In the genomic region with DNA sequence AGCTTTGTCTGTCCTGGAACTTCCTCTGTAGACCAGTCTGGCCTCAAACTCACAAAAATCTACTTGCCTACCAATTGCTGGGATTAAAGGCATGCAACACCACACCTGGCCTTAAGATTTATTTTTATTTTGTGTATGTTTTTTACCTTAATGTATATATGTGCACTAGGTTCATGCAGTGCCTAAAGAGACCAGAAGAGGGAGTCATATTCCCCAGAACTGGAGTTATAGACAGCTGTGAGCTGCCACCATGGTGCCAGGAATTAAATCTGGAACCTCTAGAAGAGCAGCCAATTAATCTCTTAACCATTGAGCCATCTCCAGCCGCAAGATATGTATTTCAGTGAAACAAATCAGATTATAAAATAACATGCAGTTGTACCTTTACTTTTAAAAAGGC, we compare ENCODE assay signal across 15 mouse cellular contexts. TPM values are rescaled to one million over a fixed set of nuclear protein-coding genes. Genes with fewer than 3 reads are reported as not detected.
DNase-seq lines count a peak whose midpoint lies in the region; ATAC-seq and TF ChIP-seq lines count a peak whose summit lies in the region.
"Had no signal": no experiment of that assay in that cellular context is flagged by ENCODE, and none has a peak within 500 bp of the region (broad histone marks: within the 10 kb centered on the region; RNA-seq: fewer than 3 reads in every experiment).

No protein-coding gene starts in this region.

- no peak overlapping the region for H3K27ac ChIP-seq in lung, embryonic 14.5 days (ENCODE audit: low read depth)
- H3K27ac ChIP-seq: hindbrain, embryonic 15.5 days; neural tube, embryonic 13.5 days had no signal

- ATAC-seq in lung, embryonic 14.5 days (ENCODE audit: insufficient read depth): no peak
- ATAC-seq: forebrain, embryonic 14.5 days had no signal

- no peaks in the 10 kb centered on the region for H3K27me3 ChIP-seq in lung, embryonic 14.5 days (ENCODE audit: insufficient read depth, low read length)
- H3K27me3 ChIP-seq: hindbrain, embryonic 15.5 days; megakaryocyte, embryonic 14.5 days; neural tube, embryonic 13.5 days had no signal

- peaks cover 8% of the 10 kb centered on the region; the same call in 1 of the 2 replicates for H3K36me3 ChIP-seq in lung, embryonic 14.5 days (ENCODE audit: insufficient read depth)
- H3K36me3 ChIP-seq: hindbrain, embryonic 15.5 days had no signal

- 87% methylated on average over 1 of the region's 1 CpGs for WGBS in lung, embryonic 14.5 days

- no peak overlapping the region for H3K4me3 ChIP-seq in lung, embryonic 14.5 days (ENCODE audit: low read depth, low read length)
- H3K4me3 ChIP-seq: hindbrain, embryonic 15.5 days; megakaryocyte, embryonic 14.5 days; neural tube, embryonic 13.5 days had no signal

- H3K9ac ChIP-seq in lung, embryonic 14.5 days: no peak overlapping the region
- H3K9ac ChIP-seq: hindbrain, embryonic 15.5 days; neural tube, embryonic 13.5 days had no signal

- H3K4me2 ChIP-seq in lung, embryonic 14.5 days: no peak overlapping the region
- H3K4me2 ChIP-seq: hindbrain, embryonic 15.5 days; neural tube, embryonic 13.5 days had no signal

- DNase-seq in embryo, embryonic 10.5 days (ENCODE audit: low spot score): peak; percentile 0
- DNase-seq in embryo, embryonic 11 days: no peak
- peak; percentile 1 for DNase-seq in lung, embryonic 14.5 days
- no peak for DNase-seq in lung, postnatal 25 days (ENCODE audit: low spot score)
- DNase-seq in c-Kit-positive CD71-positive TER-119-positive erythroid progenitor cells, embryonic 14.5 days (ENCODE audit: low spot score): peak; percentile 1
- DNase-seq in spleen, postnatal 4 days (ENCODE audit: low spot score in 2 of 2): no peak
- DNase-seq in embryo, embryonic 9.5 days (ENCODE audit: extremely low spot score): no peak
- DNase-seq in heart, postnatal 10 days: no peak
- DNase-seq: adrenal gland, adult 2 months; cerebellum, adult 2 months; heart, adult 18-20 months had no signal

- intact Hi-C loops in heart, postnatal 10 days (cut with DNase I): no loop called here

- TF ChIP-seq CTCF in lung, embryonic 14.5 days (IDR thresholded peaks at IDR 0.05; ENCODE audit: low read depth): no peak

- H3K9me3 ChIP-seq in lung, embryonic 14.5 days (ENCODE audit: low read depth, low read length): no peaks in the 10 kb centered on the region
- H3K9me3 ChIP-seq: hindbrain, embryonic 15.5 days; megakaryocyte, embryonic 14.5 days; neural tube, embryonic 13.5 days had no signal

- H3K4me1 ChIP-seq in lung, embryonic 14.5 days (ENCODE audit: insufficient read depth): no peaks in the 10 kb centered on the region
- H3K4me1 ChIP-seq: hindbrain, embryonic 15.5 days; megakaryocyte, embryonic 14.5 days; neural tube, embryonic 13.5 days had no signal

RNA-seq across cellular contexts. Expression of a gene that starts 54.7 kb away (rescaled TPM):
- polyA plus RNA-seq in lung, embryonic 14.5 days (2014; fragmentation: Nextera tagmentation; extraction: Ambion mirVana): 17.6 and 19.1 TPM in 2 replicates
- 10 to 100 TPM; 17.7 to 23.2 TPM for total RNA-seq in heart, postnatal 10 days (2021)

Comparison
In these comparisons a context has a peak if more than half of its experiments do, and no peak if none do; other contexts are left out.
1. DNase-seq: peak in embryo, embryonic 10.5 days (single experiment), lung, embryonic 14.5 days (single experiment) and c-Kit-positive CD71-positive TER-119-positive erythroid progenitor cells, embryonic 14.5 days (single experiment); none in embryo, embryonic 11 days (single experiment), lung, postnatal 25 days (single experiment), spleen, postnatal 4 days (0 of 2), embryo, embryonic 9.5 days (single experiment) and heart, postnatal 10 days (0 of 2).